Mouse (Mus musculus) MEL (cell line): ENCODE data around the gene Sema6c. TPM values are rescaled to one million over a fixed set of nuclear protein-coding genes. Genes with fewer than 3 reads are reported as not detected.
A peak's percentile ranks its signal among the peaks of the same experiment; 100 is the strongest.

Experiments used
- DNase-seq: peaks from one replicate; pipeline ENCODE4 v3.0.0; 2011; ENCODE audit warnings: low read depth, low spot score
- H3K27ac ChIP-seq: 2 replicates; pipeline ENCODE4 v1.5.1; 2012; ENCODE audit warnings: low read depth, mild to moderate bottlenecking, control low read depth, low read length, moderate library complexity; ENCODE audit not compliant: control insufficient read depth
- H3K27me3 ChIP-seq, 2 experiments: fragments of 150-350 bp in 1 of 2; sonication (generic) in 1 of 2; 2 replicates each; pipeline ENCODE4 v1.6.1; 2012; ENCODE audit warnings: low read length in 2 of 2, mild to moderate bottlenecking in 2 of 2, improper control_type of control experiment in 1 of 2, moderate library complexity in 1 of 2; ENCODE audit not compliant: insufficient read depth in 2 of 2, control insufficient read depth in 1 of 2
- H3K36me3 ChIP-seq, 2 experiments: 2 replicates each; pipeline ENCODE4 v1.6.1; 2012 to 2014; ENCODE audit warnings: low read length in 2 of 2, improper control_type of control experiment in 1 of 2, inconsistent platforms in 1 of 2, mild to moderate bottlenecking in 1 of 2; ENCODE audit not compliant: insufficient read depth in 2 of 2, control insufficient read depth in 1 of 2
- H3K4me1 ChIP-seq, 2 experiments: fragments of 150-350 bp in 1 of 2; sonication (generic) in 1 of 2; 2 replicates each; pipeline ENCODE4 v1.6.1; 2012; ENCODE audit warnings: low read length in 2 of 2, improper control_type of control experiment in 1 of 2, mild to moderate bottlenecking in 1 of 2; ENCODE audit not compliant: insufficient read depth in 2 of 2, control insufficient read depth in 1 of 2
- H3K4me3 ChIP-seq, 2 experiments: fragments of 150-350 bp in 1 of 2; sonication (generic) in 1 of 2; 2 replicates each; pipeline ENCODE4 v1.5.1; 2012; ENCODE audit warnings: low read depth in 2 of 2, low read length in 2 of 2, mild to moderate bottlenecking in 2 of 2, moderate library complexity in 2 of 2, control low read depth in 1 of 2, improper control_type of control experiment in 1 of 2; ENCODE audit not compliant: control insufficient read depth in 1 of 2, insufficient read depth in 1 of 2
- H3K79me2 ChIP-seq: 2 replicates; pipeline ENCODE4 v1.6.1; 2012; ENCODE audit warnings: mild to moderate bottlenecking, low read length, moderate library complexity; ENCODE audit not compliant: control insufficient read depth, poor library complexity, insufficient read depth
- H3K9ac ChIP-seq: 2 replicates; pipeline ENCODE4 v1.6.1; 2012; ENCODE audit warnings: low read depth, mild to moderate bottlenecking, control low read depth, low read length, moderate library complexity; ENCODE audit not compliant: control insufficient read depth, poor library complexity, severe bottlenecking
- H3K9me3 ChIP-seq: fragments of 150-350 bp; sonication (generic); replicated peaks from 2 replicates; pipeline ENCODE4 v1.6.1; 2012; ENCODE audit warnings: mild to moderate bottlenecking, low read length, improper control_type of control experiment, moderate library complexity; ENCODE audit not compliant: insufficient read depth
- BHLHE40 ChIP-seq: IDR thresholded peaks from 2 replicates; pipeline ENCODE4 v1.6.1; 2012; ENCODE audit warnings: low read depth, mild to moderate bottlenecking, inconsistent platforms, low read length, improper control_type of control experiment, borderline replicate concordance
- CHD1 ChIP-seq: IDR thresholded peaks from 2 replicates; pipeline ENCODE4 v1.6.1; 2012; ENCODE audit warnings: low read depth, mild to moderate bottlenecking, inconsistent platforms, low read length, improper control_type of control experiment
- CHD2 ChIP-seq: IDR thresholded peaks from 2 replicates; pipeline ENCODE4 v1.6.1; 2011; ENCODE audit warnings: low read length, improper control_type of control experiment
- CTCF ChIP-seq, 3 experiments: IDR thresholded peaks in 2 of 3; conservative IDR thresholded peaks in 1 of 3; 2 replicates each; pipeline ENCODE4 v1.5.1; 2011 to 2012; ENCODE audit warnings: low read length in 3 of 3, low read depth in 2 of 3, mild to moderate bottlenecking in 2 of 3, improper control_type of control experiment in 1 of 3, inconsistent platforms in 1 of 3, mixed read lengths in 1 of 3, moderate library complexity in 1 of 3; ENCODE audit not compliant: control insufficient read depth in 1 of 3, insufficient read depth in 1 of 3, poor library complexity in 1 of 3, severe bottlenecking in 1 of 3
- E2F4 ChIP-seq: IDR thresholded peaks from 2 replicates; pipeline ENCODE4 v1.6.1; 2011; ENCODE audit warnings: low read depth, low read length, improper control_type of control experiment, borderline replicate concordance
- ELF1 ChIP-seq: IDR thresholded peaks from 2 replicates; pipeline ENCODE4 v1.6.1; 2014; ENCODE audit warnings: low read depth, mild to moderate bottlenecking, inconsistent platforms, low read length, improper control_type of control experiment, moderate library complexity
- EP300 ChIP-seq, 2 experiments: IDR thresholded peaks; 2 replicates each; pipeline ENCODE4 v1.6.1; 2011; ENCODE audit warnings: improper control_type of control experiment in 2 of 2, low read length in 2 of 2, low read depth in 1 of 2, mild to moderate bottlenecking in 1 of 2
- ETS1 ChIP-seq: IDR thresholded peaks from 2 replicates; pipeline ENCODE4 v1.6.1; 2012; ENCODE audit warnings: low read depth, mild to moderate bottlenecking, inconsistent platforms, low read length, improper control_type of control experiment, moderate library complexity
- HCFC1 ChIP-seq: IDR thresholded peaks from 2 replicates; pipeline ENCODE4 v1.6.1; 2012; ENCODE audit warnings: low read depth, mild to moderate bottlenecking, inconsistent platforms, low read length, improper control_type of control experiment, moderate library complexity
- JUND ChIP-seq: IDR thresholded peaks from 2 replicates; pipeline ENCODE4 v1.6.1; 2011; ENCODE audit warnings: low read depth, mild to moderate bottlenecking, improper control_type of control experiment, low read length
- MAFK ChIP-seq: IDR thresholded peaks from 2 replicates; pipeline ENCODE4 v1.6.1; 2011; ENCODE audit warnings: low read depth, mild to moderate bottlenecking, low read length, improper control_type of control experiment, borderline replicate concordance
- MAX ChIP-seq: IDR thresholded peaks from 2 replicates; pipeline ENCODE4 v1.6.1; 2011; ENCODE audit warnings: low read length, improper control_type of control experiment
- MAZ ChIP-seq: IDR thresholded peaks from 2 replicates; pipeline ENCODE4 v1.6.1; 2012; ENCODE audit warnings: low read depth, mild to moderate bottlenecking, inconsistent platforms, low read length, improper control_type of control experiment
- MXI1 ChIP-seq: IDR thresholded peaks from 2 replicates; pipeline ENCODE4 v1.6.1; 2011; ENCODE audit warnings: mild to moderate bottlenecking, low read depth, low read length, improper control_type of control experiment
- MYB ChIP-seq: IDR thresholded peaks from 2 replicates; pipeline ENCODE4 v1.6.1; 2011; ENCODE audit warnings: mild to moderate bottlenecking, low read depth, low read length, improper control_type of control experiment
- MYC ChIP-seq: IDR thresholded peaks from 2 replicates; pipeline ENCODE4 v1.6.1; 2011; ENCODE audit warnings: low read depth, mild to moderate bottlenecking, low read length, improper control_type of control experiment, moderate library complexity
- NELFE ChIP-seq: IDR thresholded peaks from 2 replicates; pipeline ENCODE4 v1.6.1; 2011; ENCODE audit warnings: low read depth, low read length, improper control_type of control experiment
- NRF1 ChIP-seq: IDR thresholded peaks from 2 replicates; pipeline ENCODE4 v1.6.1; 2014; ENCODE audit warnings: low read depth, mild to moderate bottlenecking, inconsistent platforms, low read length, improper control_type of control experiment, moderate library complexity; ENCODE audit not compliant: poor library complexity, insufficient read depth, severe bottlenecking
- POLR2A ChIP-seq, 2 experiments: IDR thresholded peaks; 2 replicates each; pipeline ENCODE4 v1.6.1; 2011 to 2012; ENCODE audit warnings: low read length in 2 of 2, mild to moderate bottlenecking in 2 of 2, control low read depth in 1 of 2, improper control_type of control experiment in 1 of 2, low read depth in 1 of 2, moderate library complexity in 1 of 2; ENCODE audit not compliant: control insufficient read depth in 1 of 2, insufficient read depth in 1 of 2, poor library complexity in 1 of 2
- POLR2AphosphoS2 ChIP-seq: IDR thresholded peaks from 2 replicates; pipeline ENCODE4 v1.6.1; 2011; ENCODE audit warnings: low read length, improper control_type of control experiment
- POLR2AphosphoS5 ChIP-seq: IDR thresholded peaks from 2 replicates; pipeline ENCODE4 v1.6.1; 2012; ENCODE audit warnings: low read depth, borderline replicate concordance, mild to moderate bottlenecking, inconsistent platforms, low read length, moderate library complexity, mixed read lengths
- RCOR1 ChIP-seq: IDR thresholded peaks from 2 replicates; pipeline ENCODE4 v1.6.1; 2012; ENCODE audit warnings: low read depth, mild to moderate bottlenecking, inconsistent platforms, low read length, improper control_type of control experiment
- SIN3A ChIP-seq: IDR thresholded peaks from 2 replicates; pipeline ENCODE4 v1.6.1; 2012; ENCODE audit warnings: low read length, improper control_type of control experiment, inconsistent platforms
- SMC3 ChIP-seq: IDR thresholded peaks from 2 replicates; pipeline ENCODE4 v1.6.1; 2011; ENCODE audit warnings: low read depth, low read length, improper control_type of control experiment
- TBP ChIP-seq: IDR thresholded peaks from 2 replicates; pipeline ENCODE4 v1.8.0; 2011; ENCODE audit warnings: low read depth, low read length, improper control_type of control experiment
- TCF12 ChIP-seq: IDR thresholded peaks from 2 replicates; pipeline ENCODE4 v1.6.1; 2014; ENCODE audit warnings: low read depth, mild to moderate bottlenecking, inconsistent platforms, low read length, improper control_type of control experiment, moderate library complexity
- UBTF ChIP-seq: IDR thresholded peaks from 2 replicates; pipeline ENCODE4 v1.6.1; 2012; ENCODE audit warnings: low read depth, mild to moderate bottlenecking, inconsistent platforms, low read length, improper control_type of control experiment, moderate library complexity, borderline replicate concordance; ENCODE audit not compliant: insufficient read depth
- USF1 ChIP-seq: IDR thresholded peaks from 2 replicates; pipeline ENCODE4 v1.6.1; 2014; ENCODE audit warnings: low read depth, mild to moderate bottlenecking, inconsistent platforms, low read length, improper control_type of control experiment, moderate library complexity
- USF2 ChIP-seq, 2 experiments: IDR thresholded peaks; 2 replicates each; pipeline ENCODE4 v1.6.1; 2011 to 2012; ENCODE audit warnings: improper control_type of control experiment in 2 of 2, low read length in 2 of 2, borderline replicate concordance in 1 of 2, inconsistent platforms in 1 of 2, low read depth in 1 of 2, mild to moderate bottlenecking in 1 of 2; ENCODE audit not compliant: insufficient read depth in 1 of 2
- ZKSCAN1 ChIP-seq: IDR thresholded peaks from 2 replicates; pipeline ENCODE4 v1.6.1; 2012; ENCODE audit warnings: low read depth, mild to moderate bottlenecking, inconsistent platforms, low read length, improper control_type of control experiment, moderate library complexity
- ZNF384 ChIP-seq: IDR thresholded peaks from 2 replicates; pipeline ENCODE4 v1.6.1; 2012; ENCODE audit warnings: low read depth, mild to moderate bottlenecking, inconsistent platforms, low read length, improper control_type of control experiment
- polyA plus RNA-seq, 2 experiments: library from polyadenylated mRNA; stranded (reverse) in 1 of 2; unstranded in 1 of 2; fragments of >175 nt in 1 of 2; fragments of >200 nt in 1 of 2; gene quantifications; 2 replicates each; pipeline versions ENCODE4 v1.2.1 to v1.2.4; 2012; ENCODE audit warnings: low replicate concordance in 2 of 2, low read depth in 1 of 2; ENCODE audit not compliant: insufficient read length in 2 of 2, insufficient read depth in 1 of 2, missing spikeins in 1 of 2
- total RNA-seq: library from RNA; depleted of rRNA; stranded (reverse); fragments of 300-350 nt; gene quantifications from 2 replicates; pipeline ENCODE4 v1.2.3, GENCODE M21; 2012

The Sema6c gene
- total and polyA plus RNA-seq, 3 experiments, result 0.35 to 3.2 TPM; not detected in 1

DNA sequence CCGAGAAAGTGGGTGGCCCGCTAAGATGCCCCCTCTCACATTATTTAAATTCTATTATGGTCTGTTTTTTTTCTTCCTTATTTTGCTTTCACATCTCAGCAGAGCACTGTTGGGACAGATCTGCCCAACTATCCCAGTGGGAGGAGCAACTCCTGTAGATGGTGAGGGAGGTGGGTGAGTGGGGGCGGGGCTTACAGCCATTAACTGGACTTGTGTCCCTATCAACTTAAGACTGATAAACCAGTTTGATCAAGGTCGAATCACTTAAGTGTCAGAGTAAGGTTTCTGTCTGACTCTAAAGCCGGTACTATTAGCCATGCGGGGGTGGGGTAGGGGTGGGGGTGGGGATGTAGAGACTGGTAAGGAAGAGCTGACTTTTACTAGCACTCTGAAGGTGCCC, 25.2 kb upstream of the Sema6c start:
- H3K9ac ChIP-seq, result peak overlapping the region; percentile 67

DNA sequence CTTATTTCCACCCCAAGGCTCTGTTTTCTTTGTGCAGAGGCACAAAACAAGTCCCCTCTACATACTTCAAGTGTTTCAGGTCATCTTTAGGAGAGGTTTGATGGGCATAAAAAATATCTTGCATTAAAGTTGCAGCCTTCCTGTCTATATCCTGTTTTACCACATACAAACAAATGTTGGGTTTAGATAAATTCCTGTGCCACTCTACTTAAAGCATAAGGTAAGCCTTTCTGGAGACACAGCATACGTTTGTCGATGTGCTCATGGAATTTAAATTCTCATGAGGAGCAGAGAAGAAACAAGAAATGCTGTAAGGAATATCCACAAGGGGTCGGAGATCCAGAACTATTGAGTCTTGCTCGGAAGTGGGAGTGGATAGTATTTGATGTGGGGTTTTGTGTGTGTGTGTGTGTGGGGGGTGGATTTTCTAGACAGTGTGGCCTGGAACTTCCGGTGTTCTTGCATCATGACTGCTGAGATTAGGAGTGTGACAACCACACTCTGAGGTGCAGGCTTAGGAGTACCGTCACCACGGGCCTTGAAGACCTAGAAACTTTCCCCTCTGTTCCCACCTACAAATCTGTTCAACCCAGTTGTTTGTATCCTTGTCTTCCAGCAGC, 24.7 kb upstream of the Sema6c start:
- Histone ChIP-seq H3K27me3 (no peaks in the 10 kb centered on the region), H3K79me2 (peaks cover 11% of the 10 kb centered on the region), H3K9ac (peak overlapping the region; percentile 45), H3K4me3 (peak overlapping the region; percentile 55 to 86), H3K27ac (peak overlapping the region; percentile 79), H3K36me3 (peaks cover 0 to 20% of the 10 kb centered on the region in 2 experiments), H3K4me1 (peaks cover 12 to 24% of the 10 kb centered on the region in 2 experiments), H3K9me3 (no peaks in the 10 kb centered on the region)
- DNase-seq, result peak; percentile 88
- peak; percentile 68 for TF ChIP-seq ELF1
- TF ChIP-seq POLR2AphosphoS5, result no peak
- TF ChIP-seq UBTF, result no peak
- no peak for TF ChIP-seq MAFK
- TF ChIP-seq JUND, result 0 out of 2 replicates have a peak, but pooled peaks have one; percentile 5
- TF ChIP-seq SMC3, result no peak
- peak; percentile 74 for TF ChIP-seq MAZ
- no peak for TF ChIP-seq ZNF384
- peak; percentile 62 to 79 for TF ChIP-seq EP300 (IDR thresholded peaks at IDR 0.05; ENCODE audit: low read depth in 1 of 2, low read length in 2 of 2)
- TF ChIP-seq TCF12, result peak; percentile 85
- TF ChIP-seq NRF1, result no peak
- TF ChIP-seq RCOR1, result peak; percentile 3
- TF ChIP-seq MXI1, result peak; percentile 58; the same call in 1 of the 2 replicates
- peak; percentile 78 for TF ChIP-seq SIN3A
- no peak for TF ChIP-seq USF1
- TF ChIP-seq ETS1, result peak; percentile 59; the same call in 1 of the 2 replicates
- TF ChIP-seq MAX, result peak; percentile 63; the same call in 1 of the 2 replicates
- TF ChIP-seq POLR2A (IDR thresholded peaks at IDR 0.05; ENCODE audit: control insufficient read depth in 1 of 2, insufficient read depth in 1 of 2, low read depth in 1 of 2, low read length in 2 of 2, poor library complexity in 1 of 2), result peak in 1 of 2 experiments; percentile 41; a peak in 1 of 4 replicates
- TF ChIP-seq NELFE, result no peak; the same call in 1 of the 2 replicates
- TF ChIP-seq MYC, result peak; percentile 72; the same call in 1 of the 2 replicates

More for the DNA sequence above, 25.2 kb upstream of the Sema6c start:
- Histone ChIP-seq H3K27me3 (no peaks in the 10 kb centered on the region), H3K36me3 (peaks cover 0 to 20% of the 10 kb centered on the region in 2 experiments), H3K79me2 (peaks cover 11% of the 10 kb centered on the region), H3K4me1 (peaks cover 12 to 24% of the 10 kb centered on the region in 2 experiments), H3K27ac (peak overlapping the region; percentile 79), H3K9me3 (no peaks in the 10 kb centered on the region), H3K4me3 (peak overlapping the region; percentile 55 to 86)
- no peak for TF ChIP-seq MAFK
- TF ChIP-seq E2F4, result no peak
- TF ChIP-seq BHLHE40, result 0 out of 2 replicates have a peak, but pooled peaks have one; percentile 21
- peak; percentile 8; the same call in 1 of the 2 replicates for TF ChIP-seq SIN3A
- TF ChIP-seq USF1, result no peak
- TF ChIP-seq NRF1, result no peak
- TF ChIP-seq ELF1, result 0 out of 2 replicates have a peak, but pooled peaks have one; percentile 48
- no peak for TF ChIP-seq CTCF (IDR thresholded peaks at IDR 0.05 in 2 of 3, conservative IDR thresholded peaks at IDR 0.05 in 1 of 3; ENCODE audit: control insufficient read depth in 1 of 3, insufficient read depth in 1 of 3, low read depth in 2 of 3, low read length in 3 of 3, poor library complexity in 1 of 3, severe bottlenecking in 1 of 3)
- TF ChIP-seq UBTF, result no peak
- peak; percentile 62 for TF ChIP-seq ZNF384
- TF ChIP-seq NELFE, result peak; percentile 54; the same call in 1 of the 2 replicates
- TF ChIP-seq HCFC1, result peak; percentile 65
- TF ChIP-seq USF2 (IDR thresholded peaks at IDR 0.05; ENCODE audit: borderline replicate concordance in 1 of 2, insufficient read depth in 1 of 2, low read depth in 1 of 2, low read length in 2 of 2), result no peak
- TF ChIP-seq TCF12, result no peak
- TF ChIP-seq POLR2AphosphoS2, result peak; percentile 66; the same call in 1 of the 2 replicates
- peak; percentile 27; the same call in 1 of the 2 replicates for TF ChIP-seq TBP
- no peak for TF ChIP-seq MYB
- TF ChIP-seq RCOR1, result peak; percentile 25; the same call in 1 of the 2 replicates
- TF ChIP-seq CHD1, result peak; percentile 77
- no peak for TF ChIP-seq ZKSCAN1
- TF ChIP-seq POLR2A (IDR thresholded peaks at IDR 0.05; ENCODE audit: control insufficient read depth in 1 of 2, insufficient read depth in 1 of 2, low read depth in 1 of 2, low read length in 2 of 2, poor library complexity in 1 of 2), result no peak
- peak; percentile 67 for TF ChIP-seq CHD2
- TF ChIP-seq EP300 (IDR thresholded peaks at IDR 0.05; ENCODE audit: low read depth in 1 of 2, low read length in 2 of 2), result no peak
- DNase-seq, result peak; percentile 94
